Mouse (Mus musculus) cerebellum, adult (tissue): ENCODE results near the gene Eif3g.

Experiments
- ATAC-seq: cut with Nextera tagmentation; 2 replicates; pipeline ENCODE4 v1.9.2; 2017; ENCODE audit warnings: mild to moderate bottlenecking, moderate library complexity, mixed read lengths; ENCODE audit not compliant: insufficient number of reproducible peaks, low FRiP score, low TSS enrichment

Eif3g gene

GRCm38 (mm10) chr9:20898511-20899073 lies at the start of gene Eif3g:
Gene Eif3g (minus strand): TSS chr9:20898623.
- ATAC-seq = peak; percentile 67; the same call in 1 of the 2 replicates

GRCm38 (mm10) chr9:20946066-20946880 lies 47.9 kb upstream of the Eif3g start:
- no peak for ATAC-seq

- no peak for ATAC-seq
Measured at GRCm38 (mm10) chr9:20944697-20945370, 46.4 kb upstream of the Eif3g start.

DNA sequence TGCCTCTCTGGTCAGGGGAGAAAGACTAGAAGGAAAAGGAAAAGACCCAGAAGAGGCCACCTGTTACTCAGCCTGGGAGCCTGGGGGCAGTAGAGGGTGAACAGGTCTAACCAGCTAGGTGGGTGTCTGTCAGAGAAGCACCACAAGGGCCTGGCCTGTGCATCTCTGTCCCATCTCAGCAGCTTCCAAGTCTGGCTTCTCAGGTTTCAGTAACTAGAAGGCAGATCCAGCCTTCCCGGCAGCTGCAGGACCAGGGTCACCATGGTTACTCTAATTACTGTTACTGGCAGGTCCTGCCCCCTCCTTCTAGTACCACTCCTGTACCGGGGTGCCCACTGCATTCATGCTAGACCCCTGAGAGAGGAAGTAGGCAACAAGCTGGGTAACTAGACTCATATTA lies 45.5 kb upstream of the Eif3g start:
- ATAC-seq = no peak

GRCm38 (mm10) chr9:20943396-20943795 lies 45.0 kb upstream of the Eif3g start:
- no peak for ATAC-seq

DNA sequence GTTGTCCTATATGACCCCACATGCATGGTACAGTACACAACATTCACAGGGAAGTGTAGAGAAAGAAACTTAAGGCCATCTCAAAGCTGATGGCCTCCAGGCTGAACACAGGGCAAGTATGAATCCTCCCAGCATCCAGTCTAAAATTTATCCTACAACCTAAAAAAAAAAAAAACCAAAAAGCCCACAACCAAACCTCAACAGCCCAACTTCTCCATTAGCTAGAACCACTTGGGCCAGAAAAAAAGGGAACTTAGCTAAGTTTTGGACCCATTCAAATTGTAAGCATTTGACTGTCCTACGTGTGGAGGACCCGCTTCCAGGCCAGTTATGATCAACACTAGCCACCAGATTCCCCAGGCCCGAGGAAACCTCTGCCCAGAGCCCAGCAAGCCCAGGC lies 24.8 kb upstream of the Eif3g start:
- no peak for ATAC-seq

DNA sequence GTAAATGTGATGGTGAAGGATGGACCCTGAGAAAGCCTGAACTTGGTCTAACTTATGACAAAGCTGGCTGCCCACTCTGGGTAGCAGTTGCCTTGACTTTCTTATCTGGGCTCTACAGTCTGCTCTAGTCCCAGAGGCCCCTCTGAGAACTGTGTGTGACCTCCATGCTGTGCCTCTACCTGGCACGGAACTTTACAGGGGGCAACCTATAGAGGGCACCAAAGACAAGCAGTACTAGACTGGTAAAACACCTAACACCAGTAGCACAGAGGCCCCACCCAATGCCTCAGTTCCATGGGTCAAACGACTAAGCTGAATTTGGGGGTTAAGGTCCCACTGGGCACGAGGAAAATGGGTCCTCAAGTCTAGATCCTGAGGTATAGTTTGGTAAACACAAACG lies 17.7 kb upstream of the Eif3g start:
- ATAC-seq = no peak

DNA sequence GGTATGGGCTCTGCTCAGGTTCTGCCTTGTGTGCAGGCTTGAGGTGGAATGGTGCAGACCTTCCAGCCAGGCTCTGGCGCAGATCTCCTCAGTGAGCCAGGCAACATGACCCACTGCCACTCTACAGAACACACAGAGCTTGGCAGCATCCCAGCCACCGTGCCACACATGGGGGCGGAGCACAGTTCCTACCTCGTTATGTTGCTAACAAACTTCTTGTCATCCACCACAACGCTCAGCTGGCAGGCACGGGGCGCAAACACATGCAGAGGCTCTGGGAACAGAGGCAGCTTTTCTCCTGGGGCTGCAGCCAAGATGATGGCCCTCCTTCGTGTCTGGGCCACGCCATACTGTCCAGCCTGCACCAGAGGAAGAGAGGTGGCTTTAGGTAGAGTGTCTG lies 11.5 kb upstream of the Eif3g start:
- ATAC-seq = no peak

DNA sequence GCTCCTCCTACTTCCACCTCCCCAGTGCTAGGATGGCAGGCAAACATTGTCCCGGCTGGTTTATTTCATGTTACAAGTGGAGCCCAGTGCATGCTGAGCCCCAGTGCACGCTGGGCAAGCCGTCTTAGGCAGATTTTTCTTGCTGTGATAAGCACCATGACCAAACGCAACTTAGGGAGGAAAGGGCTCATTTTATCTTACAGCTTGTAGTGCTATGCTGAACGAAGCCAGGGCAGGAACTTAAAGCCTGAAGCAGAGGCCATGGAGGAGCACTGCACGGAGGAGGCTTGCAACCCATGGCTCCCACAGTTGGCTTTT lies 3.7 kb upstream of the Eif3g start:
- ATAC-seq = no peak

GRCm38 (mm10) chr9:20901466-20902173 lies 3.2 kb upstream of the Eif3g start:
- no peak for ATAC-seq

- peak; percentile 46; the same call in 1 of the 2 replicates for ATAC-seq
Measured at GRCm38 (mm10) chr9:20897736-20898510, 500 bp downstream of the Eif3g start.

DNA sequence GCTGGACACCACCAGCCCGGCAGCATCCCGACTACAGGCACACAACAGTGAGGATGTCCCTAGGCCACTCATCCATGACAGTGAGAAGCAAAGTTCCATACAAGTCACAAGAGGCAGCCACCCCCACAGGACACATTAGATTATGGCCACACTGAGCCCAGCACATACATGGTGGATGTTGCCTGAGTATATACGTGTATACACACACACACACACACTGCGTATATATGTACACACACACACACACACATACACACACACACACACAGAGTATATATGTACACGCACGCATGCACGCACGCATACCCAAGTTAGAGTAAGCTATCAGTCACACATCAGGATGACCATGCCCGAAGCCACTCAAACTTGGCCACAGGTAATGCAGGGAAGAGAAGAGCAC lies 3.0 kb downstream of the Eif3g start:
- no peak for ATAC-seq

GRCm38 (mm10) chr9:20894629-20895028 lies 3.8 kb downstream of the Eif3g start:
- ATAC-seq = no peak

GRCm38 (mm10) chr9:20893590-20894343 lies 4.7 kb downstream of the Eif3g start:
- ATAC-seq = no peak

GRCm38 (mm10) chr9:20893069-20893468 lies 5.4 kb downstream of the Eif3g start:
- no peak for ATAC-seq

DNA sequence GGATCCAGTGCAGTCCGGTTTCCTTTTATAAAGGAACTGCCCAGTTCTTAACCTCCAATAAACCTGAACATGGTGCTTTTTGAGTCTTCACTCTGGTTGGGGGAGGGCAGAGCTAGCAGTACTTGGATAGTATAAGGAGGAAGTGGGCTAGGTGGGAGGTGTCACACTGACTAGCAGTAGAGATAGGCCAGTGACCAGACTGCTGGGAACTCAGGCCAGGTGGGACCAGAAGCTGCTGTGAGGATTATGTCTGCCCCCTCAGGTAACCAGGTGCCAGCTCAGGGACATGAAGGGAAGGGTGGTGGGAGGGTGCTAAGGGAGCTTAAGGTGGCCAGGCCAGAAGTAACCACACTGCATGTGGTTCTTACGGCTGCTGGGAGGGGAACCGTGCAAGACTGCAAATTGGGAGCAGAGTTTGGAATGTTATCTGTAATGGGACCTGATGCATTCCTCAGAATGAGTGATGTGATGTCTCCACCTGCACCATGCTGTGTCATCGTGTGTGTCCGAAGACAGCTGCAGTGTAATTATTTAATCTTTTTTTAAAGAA lies 6.2 kb downstream of the Eif3g start:
- ATAC-seq = no peak

DNA sequence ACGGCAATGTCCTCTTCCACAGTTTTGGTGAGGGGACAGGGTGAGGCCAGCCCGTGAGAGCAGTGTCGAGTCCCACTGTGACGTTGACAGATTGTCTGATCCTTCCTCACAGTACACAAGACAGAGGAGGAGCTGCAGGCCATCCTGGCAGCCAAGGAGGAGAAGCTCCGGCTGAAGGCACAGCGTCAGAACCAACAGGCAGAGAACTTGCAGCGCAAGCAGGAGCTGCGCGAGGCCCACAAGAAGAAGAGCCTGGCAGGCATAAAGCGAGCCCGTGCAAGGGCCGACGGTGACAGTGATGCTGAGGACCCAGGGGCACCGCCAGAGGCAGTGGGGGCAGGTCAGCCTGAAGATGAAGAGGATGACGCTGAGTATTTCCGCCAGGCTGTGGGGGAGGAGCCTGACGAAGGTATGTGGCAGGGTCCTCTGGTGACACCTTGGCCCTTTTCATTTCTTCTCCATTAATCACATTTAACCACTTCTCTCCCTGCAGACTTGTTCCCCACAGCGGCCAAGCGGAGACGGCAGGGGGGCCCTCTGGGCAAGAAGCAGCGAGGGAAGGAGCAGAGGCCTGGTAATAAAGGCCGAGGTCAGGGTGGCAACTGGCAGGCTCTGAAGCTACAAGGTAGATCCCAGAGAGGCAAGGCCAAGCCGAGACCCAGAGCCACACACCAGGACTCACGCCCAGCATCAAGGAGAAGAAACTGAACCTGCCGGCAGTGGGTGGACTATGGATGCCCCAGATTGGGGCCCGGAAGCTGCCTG lies 6.9 kb downstream of the Eif3g start:
- ATAC-seq = no peak

- no peak for ATAC-seq
Measured at GRCm38 (mm10) chr9:20890411-20890810, 8.0 kb downstream of the Eif3g start.
